Mouse (Mus musculus) embryonic facial prominence, embryonic 14.5 days (tissue): ENCODE results near the gene Zrsr1. TPM values are rescaled to one million over a fixed set of nuclear protein-coding genes. Genes with fewer than 3 reads are reported as not detected.

Experiments used
- ATAC-seq: fragments of 200-750 bp; cut with Nextera tagmentation; 2 replicates; pipeline ENCODE4 v1.8.0; 2017; ENCODE audit warnings: low read depth, moderate number of reproducible peaks, moderate TSS enrichment
- DNase-seq: peaks from one replicate; pipeline ENCODE4 v3.0.0-alpha.2; 2015; ENCODE audit warnings: low spot score
- H3K27ac ChIP-seq: fragments of 300-500 bp; sonication (generic); replicated peaks from 2 replicates; pipeline ENCODE4 v1.5.1; 2014; ENCODE audit warnings: low read depth, mild to moderate bottlenecking, low read length, moderate library complexity
- H3K27me3 ChIP-seq: fragments of 300-500 bp; sonication (generic); replicated peaks from 2 replicates; pipeline ENCODE4 v1.6.1; 2014; ENCODE audit warnings: low read length; ENCODE audit not compliant: control insufficient read depth, insufficient read depth
- H3K36me3 ChIP-seq: fragments of 300-500 bp; sonication (generic); 2 replicates; pipeline ENCODE4 v1.6.1; 2014; ENCODE audit warnings: low read length, mixed read lengths; ENCODE audit not compliant: control insufficient read depth, insufficient read depth
- H3K4me1 ChIP-seq: fragments of 300-500 bp; sonication (generic); 2 replicates; pipeline ENCODE4 v1.6.1; 2014; ENCODE audit warnings: antibody characterized with exemption, low read length; ENCODE audit not compliant: control insufficient read depth, insufficient read depth
- H3K4me2 ChIP-seq: fragments of 300-500 bp; sonication (generic); 2 replicates; pipeline ENCODE4 v1.6.1; 2014; ENCODE audit warnings: low read depth, mild to moderate bottlenecking, low read length, moderate library complexity, mixed read lengths
- H3K4me3 ChIP-seq: fragments of 300-500 bp; sonication (generic); 2 replicates; pipeline ENCODE4 v1.5.1; 2014; ENCODE audit warnings: low read depth, mild to moderate bottlenecking, low read length
- H3K9ac ChIP-seq: fragments of 300-500 bp; sonication (generic); 2 replicates; pipeline ENCODE4 v1.6.1; 2014; ENCODE audit warnings: low read depth, mild to moderate bottlenecking, low read length, moderate library complexity, mixed read lengths
- H3K9me3 ChIP-seq: fragments of 300-500 bp; sonication (generic); 2 replicates; pipeline ENCODE4 v1.6.1; 2016; ENCODE audit warnings: low read length; ENCODE audit not compliant: control insufficient read depth
- WGBS: fragments of 180-500 bp; shearing (Covaris S2); extraction: QIAGEN DNeasy Blood & Tissue Kit; methylation state at CpG from one replicate; pipeline ENCODE4 v1.1.7; 2014; 5-methylcytosine and 5-hydroxymethylcytosine counted together
- polyA plus RNA-seq: library from polyadenylated mRNA; unstranded; fragments of >200 nt; fragmentation: Nextera tagmentation; extraction: Ambion mirVana; gene quantifications from 2 replicates; pipeline ENCODE4 v1.2.1, GENCODE M21; 2014

Zrsr1 gene
- polyA plus RNA-seq = 3.5 and 3.8 TPM in 2 replicates

GRCm38 (mm10) chr11:22971835-22972709 is at the start of gene Zrsr1:
Zrsr1 (plus strand) TSS chr11:22972005.
- H3K4me1 ChIP-seq = no peaks in the 10 kb centered on the region
- WGBS = 58% methylated on average over 56 of the region's 56 CpGs
- ATAC-seq = peak; percentile 82

GRCm38 (mm10) chr11:22922546-22922945 is 49.3 kb upstream of the Zrsr1 start:
- H3K36me3 ChIP-seq = no peaks in the 10 kb centered on the region
- H3K4me3 ChIP-seq = no peak overlapping the region
- no peak overlapping the region for H3K9ac ChIP-seq
- H3K9me3 ChIP-seq = no peaks in the 10 kb centered on the region
- H3K27me3 ChIP-seq = no peaks in the 10 kb centered on the region
- H3K4me1 ChIP-seq = no peaks in the 10 kb centered on the region
- ATAC-seq = no peak
- no peak overlapping the region for H3K27ac ChIP-seq
- DNase-seq = no peak
- H3K4me2 ChIP-seq = no peak overlapping the region
- WGBS = 67% methylated on average over 2 of the region's 2 CpGs

More at GRCm38 (mm10) chr11:22971835-22972709, at the start of gene Zrsr1:
- Histone ChIP-seq H3K27ac (peak within 1 kb of the TSS; percentile 80), H3K4me3 (peak within 1 kb of the TSS; percentile 60), H3K4me2 (peak within 1 kb of the TSS; percentile 70), H3K9me3 (peaks cover 57% of the 10 kb centered on the region), H3K36me3 (peaks cover 42% of the 10 kb centered on the region), H3K27me3 (no peaks in the 10 kb centered on the region), H3K9ac (peak within 1 kb of the TSS; percentile 70)
- DNase-seq = peak; percentile 89

DNA sequence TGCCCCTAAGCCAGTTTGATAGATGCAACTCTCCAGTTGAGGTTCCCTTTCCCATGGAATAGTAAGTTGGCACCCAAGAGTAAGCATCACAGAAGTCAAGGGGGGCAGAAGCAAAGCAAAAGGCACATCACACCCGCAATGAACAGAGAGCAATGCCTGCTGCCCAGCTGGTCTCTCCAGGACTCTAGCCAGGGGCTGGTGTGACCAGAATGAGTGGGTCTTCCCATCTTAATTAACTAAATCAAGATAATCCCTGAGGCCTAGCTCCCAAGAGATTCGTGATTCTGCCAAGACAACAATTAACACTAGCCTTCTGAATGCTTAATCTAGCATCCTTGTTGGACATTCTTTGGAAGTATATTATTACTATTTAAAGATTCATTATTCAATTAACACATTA is 48.2 kb upstream of the Zrsr1 start:
- H3K4me1 ChIP-seq = peaks cover 6% of the 10 kb centered on the region; the same call in 1 of the 2 replicates
- H3K4me3 ChIP-seq = no peak overlapping the region
- no peaks in the 10 kb centered on the region for H3K27me3 ChIP-seq
- 80% methylated on average over 2 of the region's 2 CpGs for WGBS
- no peak overlapping the region for H3K9ac ChIP-seq
- H3K36me3 ChIP-seq = no peaks in the 10 kb centered on the region
- DNase-seq (no peak), ATAC-seq (no peak)
- no peak overlapping the region for H3K4me2 ChIP-seq
- no peaks in the 10 kb centered on the region for H3K9me3 ChIP-seq
- no peak overlapping the region for H3K27ac ChIP-seq

GRCm38 (mm10) chr11:22928586-22929169 is 43.1 kb upstream of the Zrsr1 start:
- no peak for DNase-seq
- no peak overlapping the region for H3K27ac ChIP-seq
- 78% methylated on average over 8 of the region's 8 CpGs for WGBS
- no peaks in the 10 kb centered on the region for H3K36me3 ChIP-seq
- H3K9me3 ChIP-seq = no peaks in the 10 kb centered on the region
- no peak for ATAC-seq
- no peak overlapping the region for H3K9ac ChIP-seq
- no peaks in the 10 kb centered on the region for H3K27me3 ChIP-seq
- H3K4me2 ChIP-seq = no peak overlapping the region
- no peak overlapping the region for H3K4me3 ChIP-seq
- peaks cover 6% of the 10 kb centered on the region; the same call in 1 of the 2 replicates for H3K4me1 ChIP-seq

- no peak overlapping the region for H3K9ac ChIP-seq
- no peak overlapping the region for H3K4me2 ChIP-seq
- no peaks in the 10 kb centered on the region for H3K9me3 ChIP-seq
- no peaks in the 10 kb centered on the region for H3K27me3 ChIP-seq
- no peak overlapping the region for H3K4me3 ChIP-seq
- no peak for ATAC-seq
- DNase-seq = no peak
- H3K36me3 ChIP-seq = no peaks in the 10 kb centered on the region
- H3K4me1 ChIP-seq = peaks cover 6% of the 10 kb centered on the region; the same call in 1 of the 2 replicates
- WGBS = 63% methylated on average over 2 of the region's 2 CpGs
- H3K27ac ChIP-seq = no peak overlapping the region
Observed at GRCm38 (mm10) chr11:22930129-22930528, 41.7 kb upstream of the Zrsr1 start.

- ATAC-seq (no peak), DNase-seq (no peak)
- WGBS = 93% methylated on average over 2 of the region's 2 CpGs
- Histone ChIP-seq H3K27me3 (no peaks in the 10 kb centered on the region), H3K9me3 (no peaks in the 10 kb centered on the region), H3K27ac (no peak overlapping the region), H3K9ac (no peak overlapping the region), H3K4me1 (peaks cover 6% of the 10 kb centered on the region; the same call in 1 of the 2 replicates), H3K36me3 (no peaks in the 10 kb centered on the region), H3K4me2 (no peak overlapping the region), H3K4me3 (no peak overlapping the region)
Observed at GRCm38 (mm10) chr11:22931320-22931905, 40.4 kb upstream of the Zrsr1 start.

DNA sequence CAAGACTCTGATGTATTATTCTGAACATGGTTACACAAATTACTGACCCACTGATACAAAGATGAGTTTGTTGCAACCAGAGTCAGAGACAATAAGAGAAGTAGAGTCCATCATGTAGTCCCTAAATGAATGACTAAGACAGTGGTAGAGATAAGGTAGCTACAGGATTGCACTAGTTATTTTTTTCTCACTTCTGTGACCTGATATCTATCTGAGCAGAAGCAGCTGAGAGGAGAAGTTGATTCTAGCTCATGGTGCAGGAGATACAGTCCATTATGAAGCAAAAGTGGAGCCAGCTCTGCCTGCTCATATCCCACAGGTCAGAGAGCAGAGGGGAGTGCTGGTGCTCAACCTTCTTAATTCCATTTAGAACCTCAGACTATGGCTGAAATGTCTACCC is 39.6 kb upstream of the Zrsr1 start:
- no peak overlapping the region for H3K4me2 ChIP-seq
- no peaks in the 10 kb centered on the region for H3K27me3 ChIP-seq
- peaks cover 6% of the 10 kb centered on the region; the same call in 1 of the 2 replicates for H3K4me1 ChIP-seq
- H3K36me3 ChIP-seq = no peaks in the 10 kb centered on the region
- no peak overlapping the region for H3K27ac ChIP-seq
- DNase-seq (no peak), ATAC-seq (no peak)
- H3K9me3 ChIP-seq = no peaks in the 10 kb centered on the region
- H3K9ac ChIP-seq = no peak overlapping the region
- no peak overlapping the region for H3K4me3 ChIP-seq

DNA sequence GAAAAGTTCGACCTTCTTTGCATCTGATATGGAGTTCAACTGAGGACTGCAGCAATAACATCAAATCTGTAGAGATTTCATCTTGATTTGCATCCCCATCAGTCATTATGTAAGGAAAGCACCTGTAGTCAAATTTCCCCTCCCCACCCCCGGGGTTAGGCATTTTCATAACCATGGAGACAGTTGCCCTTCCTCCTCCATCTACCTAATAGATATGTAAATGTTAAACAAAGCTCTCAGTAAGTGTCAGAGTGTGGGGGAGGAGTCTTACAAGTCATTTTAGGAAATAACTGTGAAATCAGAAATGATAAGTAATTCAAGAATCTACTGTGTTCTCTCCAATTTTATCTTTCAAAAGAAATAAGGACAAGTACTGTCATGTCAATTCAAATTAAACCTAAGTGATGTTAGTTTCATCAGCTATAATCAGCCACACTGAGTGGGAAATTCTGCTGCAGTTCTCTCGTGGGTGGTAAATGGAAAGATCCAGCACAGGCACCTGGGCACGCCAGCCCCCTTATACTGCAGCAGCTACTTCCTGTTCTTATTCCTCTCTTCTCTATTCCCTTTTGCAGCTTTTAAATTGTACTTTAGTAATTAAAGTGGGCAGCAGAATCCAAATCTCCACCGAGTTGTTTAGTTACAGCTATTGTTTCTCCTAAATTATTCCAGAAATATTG is 35.2 kb upstream of the Zrsr1 start:
- Histone ChIP-seq H3K4me3 (no peak overlapping the region), H3K9ac (no peak overlapping the region), H3K27me3 (no peaks in the 10 kb centered on the region), H3K4me2 (no peak overlapping the region), H3K27ac (no peak overlapping the region), H3K4me1 (no peaks in the 10 kb centered on the region), H3K36me3 (no peaks in the 10 kb centered on the region), H3K9me3 (no peaks in the 10 kb centered on the region)
- no peak for ATAC-seq
- WGBS = 58% methylated on average over 5 of the region's 5 CpGs
- no peak for DNase-seq
